Mouse (Mus musculus) E14TG2a.4 (cell line): Measurements from ENCODE around the gene Wnt9b.

Source experiments
- CTCF ChIP-seq: conservative IDR thresholded peaks from 2 replicates; pipeline ENCODE4 v1.5.1; 2014; ENCODE audit warnings: low read length
- NANOG ChIP-seq: IDR thresholded peaks from 2 replicates; pipeline ENCODE4 v1.6.1; 2014; ENCODE audit warnings: borderline replicate concordance, low read length, mixed read lengths
- POU5F1 ChIP-seq: IDR thresholded peaks from 2 replicates; pipeline ENCODE4 v1.6.1; 2014; ENCODE audit warnings: low read length, borderline replicate concordance

GRCm38 (mm10) chr11:103711851-103712587 is 37.6 kb downstream of the Wnt9b start:
- no peak for TF ChIP-seq CTCF
- TF ChIP-seq NANOG, result no peak
- no peak for TF ChIP-seq POU5F1
